Mouse (Mus musculus): Measurements from ENCODE around the gene Mrps7.

DNA sequence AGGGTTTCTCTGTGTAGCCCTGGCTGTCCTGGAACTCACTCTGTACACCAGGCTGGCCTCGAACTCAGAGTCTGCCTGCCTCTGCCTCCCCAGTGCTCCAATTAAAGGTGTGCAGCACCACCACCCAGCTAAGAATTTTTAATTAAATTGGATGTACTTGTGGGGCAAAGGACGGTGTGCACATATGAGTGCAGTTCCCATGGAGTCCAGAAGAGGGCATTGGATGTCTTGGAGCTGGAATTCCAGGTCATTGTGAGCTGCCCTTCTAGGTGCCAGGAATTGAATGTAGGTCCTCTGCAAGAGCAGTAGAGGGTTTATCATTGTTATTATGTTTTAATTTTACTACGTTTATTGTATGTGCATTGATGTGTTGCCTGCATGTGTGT lies 27.8 kb downstream of the Mrps7 start:
- TF ChIP-seq CTCF (IDR thresholded peaks at IDR 0.05; ENCODE audit: extremely low read depth, insufficient read depth, insufficient read length, insufficient replicate concordance): peak; percentile 21; the same call in 1 of the 2 replicates
- TF ChIP-seq POLR2A (IDR thresholded peaks at IDR 0.05; ENCODE audit: low read depth, low read length): no peak

Measured in spleen, adult 2 months (tissue).